Comparison of ENCODE assay signal across 17 mouse cellular contexts in genomic region chr13:46446062-46446461, GRCm38 (mm10). TPM values are rescaled to one million over a fixed set of nuclear protein-coding genes. Genes with fewer than 3 reads are reported as not detected.
"Had no signal": no experiment of that assay in that cellular context is flagged by ENCODE, and none has a peak within 500 bp of the region (broad histone marks: within the 10 kb centered on the region; RNA-seq: fewer than 3 reads in every experiment).

No protein-coding gene starts in this region.

- H3K27ac ChIP-seq: neural tube, embryonic 13.5 days; neural tube, embryonic 15.5 days; stomach, embryonic 15.5 days; stomach, postnatal 0 days had no signal

- H3K4me3 ChIP-seq: neural tube, embryonic 13.5 days; neural tube, embryonic 15.5 days; stomach, embryonic 15.5 days had no signal

- DNase-seq: retina, postnatal 1 day; right cerebral cortex, adult 18-20 months; right cerebral cortex, postnatal 14 days; right cerebral cortex, postnatal 25 days; right cerebral cortex, postnatal 4 days; spleen, adult 18-20 months; thymus, adult 18-20 months; thymus, adult 2 months; thymus, postnatal 14 days; thymus, postnatal 25 days; thymus, postnatal 36 days; thymus, postnatal 4 days had no signal

RNA-seq across cellular contexts. Expression of gene Rbm24, which starts 27.8 kb away (rescaled TPM):
- total RNA-seq: neutrophil, adult 5-6 weeks had no signal
